Mouse (Mus musculus) right cerebral cortex, adult 2 months (tissue): ENCODE data around the gene Max.

Source experiments
- DNase-seq, 2 experiments: peaks; one replicate each; pipeline ENCODE4 v3.0.0; 2021 to 2022; ENCODE audit warnings: low spot score in 2 of 2

Gene Max

GRCm38 (mm10) chr12:76920990-76921389, 41.0 kb downstream of the Max start:
- no peak for DNase-seq

DNA sequence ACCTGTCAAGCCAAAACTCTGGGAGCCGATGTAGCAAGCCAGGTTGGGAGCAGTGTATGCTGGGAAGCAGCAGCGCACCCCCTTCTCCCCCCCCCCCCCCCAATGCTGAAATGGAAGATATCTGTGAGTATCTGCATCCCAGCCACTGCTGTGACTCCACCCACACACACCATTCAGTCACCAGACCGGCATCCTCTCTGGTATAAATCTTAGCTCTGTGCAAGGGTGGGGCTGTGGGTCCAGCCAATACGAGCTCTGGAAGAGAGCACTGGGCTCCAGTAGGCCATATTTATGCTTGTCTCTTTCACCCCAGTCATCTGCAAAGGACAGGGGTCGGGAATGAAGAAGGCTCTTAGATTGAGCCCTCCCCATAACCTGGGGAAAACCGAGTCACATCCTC, 41.6 kb downstream of the Max start:
- DNase-seq, result no peak

DNA sequence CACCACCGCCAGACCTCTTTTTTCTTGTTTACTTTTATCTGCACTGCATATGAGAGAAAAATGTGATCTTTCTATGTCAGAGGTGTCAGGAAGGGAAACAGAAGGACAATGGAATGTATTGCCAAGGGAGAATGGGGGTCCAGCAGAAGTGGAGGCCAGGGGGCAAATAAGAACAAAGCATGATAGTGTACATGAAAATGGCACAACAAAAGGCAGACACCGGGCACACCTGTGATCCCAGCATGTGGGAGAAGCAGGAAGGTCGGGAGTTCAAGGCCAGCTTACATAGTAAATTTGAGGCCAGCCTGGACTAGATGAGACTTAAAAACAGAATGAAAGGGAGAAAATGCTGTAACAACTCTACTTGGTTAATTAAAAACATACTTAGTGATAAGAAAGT, 43.1 kb downstream of the Max start:
- no peak for DNase-seq

DNA sequence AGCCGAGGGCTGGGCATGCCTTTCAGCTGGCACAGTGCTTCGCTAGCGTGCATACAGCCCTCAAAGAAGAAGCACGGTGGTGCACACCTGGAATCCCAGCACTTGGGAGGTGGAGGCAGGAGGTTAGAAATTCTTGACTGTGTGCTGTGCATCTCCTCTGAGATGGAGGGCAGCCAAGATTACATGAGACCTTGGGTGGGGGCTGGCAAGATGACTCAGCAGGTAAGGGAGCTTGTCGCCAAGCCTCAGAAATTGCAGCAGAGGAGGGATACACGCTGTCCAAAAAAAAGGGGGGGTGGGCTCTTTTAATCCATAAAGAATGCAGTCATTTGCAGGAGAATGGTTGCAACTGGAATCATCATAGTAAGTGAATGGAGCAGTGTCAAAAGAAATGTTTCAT, 43.9 kb downstream of the Max start:
- DNase-seq, result no peak

DNA sequence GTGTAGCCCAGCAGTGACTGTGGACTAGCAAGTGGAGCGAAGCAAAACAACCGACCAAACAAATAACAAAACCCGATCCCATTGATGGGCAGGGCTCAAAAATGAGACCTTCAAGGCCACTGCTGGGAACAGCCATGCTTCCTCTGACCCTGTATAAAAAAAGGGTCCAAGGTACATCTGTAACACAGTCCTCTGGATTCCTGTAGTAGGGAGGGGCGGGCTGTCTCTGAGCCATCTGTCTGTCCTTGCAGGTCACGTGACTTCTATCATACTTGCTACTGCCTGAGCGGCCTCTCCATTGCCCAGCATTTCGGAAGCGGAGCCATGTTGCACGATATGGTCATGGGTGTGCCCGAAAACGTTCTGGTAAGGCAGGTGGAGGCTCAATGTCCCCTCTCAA, 45.8 kb downstream of the Max start:
- DNase-seq, result no peak

DNA sequence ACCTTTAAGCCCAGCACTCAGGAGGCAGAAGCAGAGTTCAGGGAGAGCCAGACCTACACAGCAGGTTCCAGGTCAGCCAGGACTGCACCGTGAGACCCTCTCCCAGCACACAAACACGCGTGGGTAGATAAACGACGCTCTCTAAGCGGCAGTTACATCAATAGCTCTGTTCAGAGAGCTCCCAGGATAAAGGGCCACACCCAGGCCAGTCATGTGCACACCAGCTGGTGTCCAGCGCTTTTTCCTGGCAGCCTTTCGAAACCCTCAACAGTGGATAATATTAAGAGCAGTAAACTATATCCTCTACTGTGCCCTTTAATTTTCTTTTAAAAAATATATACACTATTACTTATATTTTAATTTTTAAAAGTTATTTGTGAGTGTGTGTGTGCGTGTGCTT, 49.8 kb downstream of the Max start:
- no peak for DNase-seq

- no peak for DNase-seq
These were observed 50.8 kb downstream of the Max start for GRCm38 (mm10) chr12:76911171-76911726.

DNA sequence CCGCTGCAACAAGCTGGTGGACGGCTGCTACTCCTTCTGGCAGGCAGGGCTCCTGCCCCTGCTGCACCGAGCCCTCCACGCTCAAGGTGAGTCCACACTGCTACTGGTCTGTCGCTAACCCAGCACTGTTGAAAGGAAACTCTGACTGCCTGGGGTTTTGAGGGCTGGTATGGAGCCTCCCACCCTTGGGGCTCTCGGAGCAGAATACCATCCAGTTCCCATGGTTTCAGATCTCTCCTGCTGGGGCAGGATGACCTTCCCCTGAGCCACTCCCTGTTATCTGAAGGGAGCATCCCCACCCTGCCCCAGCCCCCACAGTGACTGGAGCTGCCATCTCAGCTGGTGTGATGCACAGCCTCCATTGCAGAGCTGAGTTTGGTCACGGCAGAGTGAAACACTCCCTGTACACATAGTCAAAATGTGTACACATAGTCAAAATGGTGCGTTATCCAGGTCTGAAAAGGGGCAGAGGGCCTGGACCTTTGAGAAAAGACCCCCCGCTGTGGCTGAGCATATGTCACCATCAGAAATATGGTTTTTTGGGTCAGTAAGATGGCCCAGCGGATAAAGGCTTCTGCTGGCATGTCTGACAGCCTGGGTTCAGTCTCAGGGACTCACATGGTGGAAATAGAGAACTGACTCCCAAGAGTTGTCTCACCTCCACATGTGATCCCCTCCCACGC, 51.6 kb downstream of the Max start:
- no peak for DNase-seq

- DNase-seq, result no peak
These were observed 52.8 kb downstream of the Max start for GRCm38 (mm10) chr12:76909218-76909617.

DNA sequence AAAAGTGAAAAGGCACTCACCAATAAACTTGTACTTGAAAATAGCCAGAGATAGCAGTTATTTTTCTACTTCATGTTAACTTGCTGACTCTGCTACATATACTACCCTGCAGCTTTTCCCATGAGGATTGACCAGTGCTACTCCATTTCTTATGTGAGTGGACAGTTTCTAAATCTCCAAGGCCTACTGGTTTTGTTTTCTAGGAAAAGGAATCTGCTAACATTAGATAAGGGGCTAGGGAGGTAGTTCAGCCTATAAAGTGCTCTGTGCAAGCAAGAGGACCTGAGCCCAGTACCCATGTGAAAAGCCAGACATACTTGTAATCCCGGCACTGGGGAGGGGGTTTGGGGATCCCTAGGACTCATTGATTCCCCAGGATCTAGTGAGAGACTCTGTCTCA, 55.7 kb downstream of the Max start:
- DNase-seq, result no peak

DNA sequence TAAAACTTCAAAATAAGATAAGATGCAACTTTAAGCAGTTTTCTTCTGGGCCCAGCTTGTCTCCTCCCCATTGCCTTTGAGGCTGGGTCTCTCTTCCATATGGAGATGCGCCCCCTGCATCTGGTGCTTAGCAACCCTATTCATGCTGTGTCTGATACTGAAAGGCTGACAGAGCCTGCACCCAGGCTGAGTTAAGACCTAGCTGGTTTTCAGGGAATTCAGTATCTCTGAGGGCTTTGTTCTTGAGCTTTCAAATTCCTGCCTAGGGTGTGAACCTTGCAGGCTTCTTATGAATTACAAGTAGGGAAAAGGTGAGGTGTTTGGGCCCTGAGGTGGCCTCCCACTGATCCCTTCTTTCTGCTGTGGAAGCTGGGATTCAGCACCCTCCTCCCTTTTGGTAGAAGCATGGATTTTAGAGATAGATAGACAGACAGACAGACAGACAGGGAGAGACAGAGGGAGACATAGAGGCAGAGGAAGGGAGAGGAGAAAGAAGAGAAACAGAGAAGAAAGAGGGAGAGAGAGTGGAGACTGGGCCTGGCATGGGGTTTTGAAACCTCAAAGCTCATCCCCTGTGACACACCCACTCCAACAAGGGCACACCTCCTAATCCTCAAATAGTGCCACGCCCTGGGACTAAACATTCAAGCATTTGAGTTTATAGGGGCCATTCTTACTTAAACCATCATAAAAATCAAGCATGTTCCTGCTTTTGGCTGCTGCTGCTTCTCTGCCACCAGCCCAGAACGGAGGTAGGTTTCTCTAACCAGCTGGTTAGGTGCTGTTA, 60.3 kb downstream of the Max start:
- no peak for DNase-seq

DNA sequence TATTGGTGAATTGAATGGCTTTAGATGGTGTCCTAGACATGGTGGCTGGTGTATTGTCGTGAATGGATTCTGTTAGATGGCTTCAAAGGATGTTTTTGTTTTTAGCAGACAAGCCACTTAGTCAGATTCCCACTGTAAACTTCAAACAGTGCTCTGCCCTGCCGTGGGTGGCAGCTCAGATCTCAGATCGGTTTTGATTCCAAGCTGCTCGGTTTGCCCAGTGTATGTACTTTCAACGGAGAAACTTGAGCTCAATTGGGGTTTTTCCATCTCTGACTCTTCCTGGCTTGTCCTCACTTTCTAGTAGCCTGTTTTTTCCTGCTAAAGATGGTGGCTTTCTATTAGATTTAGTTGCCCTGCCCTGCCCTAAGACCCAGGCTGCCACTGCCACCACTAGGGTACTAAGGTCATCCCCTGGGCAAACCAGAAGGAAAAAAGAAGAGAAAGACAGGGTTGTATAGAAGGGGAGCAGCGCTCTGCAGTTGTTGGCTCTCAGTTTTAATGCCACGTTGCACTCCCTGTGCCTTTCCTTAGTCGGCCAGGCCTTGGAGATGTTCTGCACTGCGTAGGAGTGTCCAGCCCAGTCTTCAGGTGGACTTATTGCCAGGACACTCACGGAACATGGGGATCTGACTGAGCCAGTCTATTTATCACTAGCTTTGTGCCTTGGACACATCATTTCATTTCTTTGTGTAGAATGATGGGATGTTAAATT, 62.6 kb downstream of the Max start:
- no peak for DNase-seq

DNA sequence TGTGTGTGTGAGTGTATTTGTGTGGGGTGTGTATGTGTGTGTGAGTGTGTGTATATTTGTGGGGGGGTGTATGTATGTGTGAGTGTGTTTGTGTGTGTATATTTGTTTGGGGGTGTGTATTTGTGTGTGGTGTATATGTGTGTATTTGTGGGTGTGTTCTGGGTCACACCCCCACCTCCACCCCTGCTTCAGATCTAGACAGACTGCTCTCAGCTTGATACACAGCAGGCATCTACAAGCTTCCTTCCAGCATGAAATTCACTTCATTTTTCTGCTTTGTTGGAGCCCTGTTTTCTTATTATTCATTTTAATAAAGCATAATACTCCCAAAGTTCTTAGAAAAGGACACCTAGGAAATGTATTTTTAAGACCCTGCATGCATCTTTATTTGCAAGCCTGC, 63.9 kb downstream of the Max start:
- no peak for DNase-seq

GRCm38 (mm10) chr12:76897006-76897405, 65.0 kb downstream of the Max start:
- no peak for DNase-seq

DNA sequence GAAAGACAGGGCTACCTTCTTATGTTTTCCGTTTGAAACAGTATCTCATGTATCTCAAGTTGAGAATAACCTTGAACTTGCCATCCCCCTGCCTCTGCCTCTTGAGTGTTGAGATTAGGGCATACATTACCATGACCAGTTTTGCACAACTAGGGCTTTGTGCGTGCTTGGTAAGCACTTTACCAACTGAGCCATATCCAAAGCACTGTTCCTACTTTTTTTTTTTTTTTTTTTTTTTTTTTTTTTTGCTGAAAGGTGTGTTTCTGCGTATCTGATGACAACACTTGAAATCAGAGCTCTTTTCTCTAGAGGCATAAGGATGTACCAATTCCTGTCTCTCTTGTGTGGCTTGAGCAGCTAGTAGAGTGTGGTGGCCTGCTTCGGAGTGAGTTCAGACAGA, 65.4 kb downstream of the Max start:
- DNase-seq, result no peak

DNA sequence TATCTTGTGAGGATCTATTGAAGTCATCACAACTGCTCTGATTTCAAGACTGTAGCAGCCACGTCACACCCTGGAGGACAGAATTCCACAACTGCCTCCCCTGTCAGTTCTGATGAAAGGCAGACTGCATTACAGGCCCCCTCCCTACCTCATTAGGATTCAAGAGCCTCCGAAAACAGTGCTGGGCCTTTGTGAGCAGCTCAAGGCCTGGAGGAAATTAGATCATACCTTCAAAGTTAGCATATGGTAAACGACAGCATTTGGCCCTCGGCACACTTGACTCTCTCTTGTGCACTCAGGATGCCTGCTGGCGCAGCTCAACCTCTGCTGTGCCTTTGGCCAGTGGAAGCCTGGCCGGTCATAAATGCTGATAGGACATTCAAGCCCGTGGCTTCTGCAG, 66.2 kb downstream of the Max start:
- no peak for DNase-seq

DNA sequence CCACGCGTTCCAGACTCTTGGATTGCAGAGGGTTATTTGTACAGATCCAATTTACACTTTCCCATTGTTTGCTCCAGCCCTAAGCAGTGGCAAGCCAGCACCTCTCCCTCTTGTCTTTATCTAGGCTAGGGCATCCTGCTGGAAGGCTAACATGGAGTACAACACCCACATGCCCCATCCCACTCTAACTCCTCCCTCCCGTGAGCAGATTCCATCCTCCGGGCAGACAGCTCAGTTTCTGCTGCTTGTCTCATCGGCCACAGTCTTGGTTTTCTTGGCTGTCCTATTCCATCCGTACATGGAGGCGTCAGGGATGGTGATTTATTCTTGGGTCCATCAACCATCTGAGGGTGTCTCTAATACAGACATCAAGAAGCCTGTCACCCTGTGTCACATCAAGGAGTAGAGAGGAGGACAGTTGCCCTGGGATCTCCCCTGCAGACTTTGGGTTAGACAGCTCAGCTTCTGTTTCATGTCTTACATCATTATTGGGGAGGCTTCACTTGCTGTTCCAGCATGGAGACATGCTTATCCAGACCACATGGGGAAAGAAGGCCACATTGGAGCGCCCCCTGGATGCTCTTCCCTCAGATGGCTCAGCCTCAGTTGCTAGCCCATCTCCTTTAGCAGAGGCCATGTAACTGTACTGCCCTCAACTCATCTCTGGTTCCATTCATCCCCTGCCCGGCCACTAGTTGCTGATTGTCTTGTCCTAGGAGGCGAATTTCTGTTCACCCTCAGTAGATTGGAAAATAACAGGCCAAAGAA, 67.0 kb downstream of the Max start:
- DNase-seq, result no peak

DNA sequence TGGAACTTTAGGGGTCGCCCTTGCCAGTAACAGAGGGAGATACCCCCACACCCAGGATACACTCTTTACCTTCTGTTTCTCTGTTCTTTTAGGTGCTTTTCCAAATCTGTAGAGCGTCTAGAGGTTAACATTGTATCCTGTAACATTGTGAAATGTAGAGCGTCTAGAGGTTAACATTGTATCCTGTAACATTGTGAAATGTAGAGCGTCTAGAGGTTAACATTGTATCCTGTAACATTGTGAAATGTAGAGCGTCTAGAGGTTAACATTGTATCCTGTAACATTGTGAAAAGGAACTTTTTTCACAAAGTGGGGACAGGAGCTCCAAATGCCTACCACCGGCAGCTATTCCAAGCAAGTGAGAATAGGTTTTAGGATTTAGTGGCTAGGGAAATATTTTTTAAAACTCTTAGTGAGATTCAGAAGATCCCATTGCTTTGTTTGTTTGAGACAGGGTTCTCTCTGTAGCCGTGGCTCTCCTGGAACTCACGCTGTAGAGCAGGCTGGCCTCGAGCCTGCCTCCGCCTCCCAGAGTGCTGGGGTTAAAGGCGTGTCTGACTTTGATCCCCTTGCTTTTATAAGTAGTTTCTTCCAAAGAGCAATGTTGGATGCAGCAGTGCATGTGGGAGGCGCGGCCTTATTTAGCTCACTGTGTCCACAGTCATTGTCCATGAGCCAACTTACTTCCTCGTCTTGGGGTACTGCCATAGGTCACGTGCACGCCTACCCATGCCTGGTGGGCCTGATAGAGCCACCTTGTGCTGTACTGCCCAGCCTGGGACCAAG, 68.9 kb downstream of the Max start:
- DNase-seq, result no peak

DNA sequence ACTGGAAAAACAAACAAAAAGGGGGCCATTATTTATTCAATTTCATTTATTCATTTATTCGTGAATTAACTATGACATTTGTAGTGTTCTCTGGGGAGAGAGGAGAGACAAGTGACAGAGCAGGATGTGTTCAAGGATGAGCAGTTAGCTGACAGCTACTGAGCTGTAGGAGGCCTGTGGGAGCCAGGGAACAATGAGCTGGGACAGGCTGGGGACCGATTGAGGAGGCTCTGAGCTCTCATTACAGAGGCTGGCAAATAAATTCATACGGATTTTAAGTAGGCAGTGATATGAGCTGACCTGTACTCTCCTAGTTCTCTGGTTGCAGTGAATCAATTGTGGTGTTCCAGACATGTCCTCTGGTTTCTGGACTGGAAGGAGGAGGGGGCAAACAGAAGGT, 70.8 kb downstream of the Max start:
- no peak for DNase-seq

- no peak for DNase-seq
These were observed 72.4 kb downstream of the Max start for GRCm38 (mm10) chr12:76889404-76890184.
